Mouse (Mus musculus) right cerebral cortex, postnatal 36 days (tissue): ENCODE results near the gene Sult1b1.
"Not testable (repeated sequence)": the region's sequence is repeated elsewhere in the genome, so short reads cannot be mapped to it uniquely, and the experiment has no call there.

ENCODE experiments used
- DNase-seq, 2 experiments: peaks; one replicate each; pipeline ENCODE4 v3.0.0; 2022; ENCODE audit warnings: low spot score in 2 of 2, mixed read lengths in 1 of 2

The Sult1b1 gene

DNA sequence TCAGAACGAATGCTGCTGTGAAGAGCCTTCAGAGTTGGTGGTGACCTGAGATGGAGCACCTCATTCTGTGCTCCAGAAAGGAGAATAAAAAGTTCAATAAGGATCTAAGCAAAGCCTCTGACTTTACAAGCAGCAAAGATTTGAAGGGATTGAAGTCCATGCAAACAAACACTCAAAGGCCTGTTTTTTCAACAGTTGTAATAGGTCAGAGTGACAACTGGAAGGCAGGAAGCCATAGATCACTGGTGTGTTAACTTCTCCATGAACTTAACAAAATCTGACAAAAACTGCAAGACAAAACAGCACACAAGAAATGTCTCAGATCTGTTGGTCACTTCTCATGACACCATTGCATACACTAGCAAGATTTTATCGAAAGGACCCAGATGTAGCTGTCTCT, at the start of gene Sult1b1:
Gene Sult1b1, minus strand, starts transcription at position 85 of the 400 bp plus-strand sequence.
- no peak for DNase-seq

DNA sequence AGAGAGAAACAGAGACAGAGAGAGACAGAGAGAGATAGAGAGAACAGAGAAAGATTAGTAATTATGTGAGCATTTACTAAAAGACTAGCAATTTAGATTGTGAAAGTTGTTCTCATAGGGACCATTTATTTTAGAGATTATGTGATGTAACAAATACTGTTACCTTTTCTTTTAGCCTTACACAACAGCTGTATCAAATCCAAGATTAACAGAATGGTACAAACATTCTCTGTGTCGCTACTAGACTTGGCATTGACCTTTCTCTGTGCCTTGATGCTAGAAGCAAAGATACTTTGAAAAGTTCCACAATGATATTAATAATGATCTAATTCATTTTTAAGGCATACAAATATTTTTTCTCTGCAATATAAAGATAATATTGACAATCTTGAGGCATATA, 42.4 kb upstream of the Sult1b1 start:
- DNase-seq: no peak

GRCm38 (mm10) chr5:87574174-87574573, 36.2 kb upstream of the Sult1b1 start:
- DNase-seq: no peak

- no peak for DNase-seq
These were observed 35.5 kb upstream of the Sult1b1 start for GRCm38 (mm10) chr5:87573490-87573889.

GRCm38 (mm10) chr5:87572781-87573180, 34.8 kb upstream of the Sult1b1 start:
- no peak for DNase-seq

DNA sequence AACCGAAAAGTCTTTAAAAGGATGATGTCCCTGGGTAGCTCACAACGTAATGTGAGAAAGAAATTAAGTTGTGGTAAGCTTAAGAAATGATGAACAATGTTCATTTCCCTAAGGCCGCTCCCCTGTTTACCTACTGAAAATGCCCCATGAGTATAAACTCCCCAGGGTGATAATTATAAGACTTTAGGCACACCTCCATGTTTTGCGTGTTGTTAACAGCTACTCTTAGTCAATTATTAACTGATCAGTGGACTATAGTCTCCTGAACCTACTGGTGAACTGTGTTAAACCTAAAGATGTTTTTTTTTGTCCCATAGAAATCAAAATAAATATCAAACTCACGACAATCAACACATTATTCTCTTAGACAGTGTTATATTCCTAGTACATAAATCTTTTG, 30.9 kb upstream of the Sult1b1 start, which contains the start of gene Sult1d1:
Gene Sult1d1, minus strand, starts transcription at position 183 of the 400 bp plus-strand sequence.
- no peak for DNase-seq

DNA sequence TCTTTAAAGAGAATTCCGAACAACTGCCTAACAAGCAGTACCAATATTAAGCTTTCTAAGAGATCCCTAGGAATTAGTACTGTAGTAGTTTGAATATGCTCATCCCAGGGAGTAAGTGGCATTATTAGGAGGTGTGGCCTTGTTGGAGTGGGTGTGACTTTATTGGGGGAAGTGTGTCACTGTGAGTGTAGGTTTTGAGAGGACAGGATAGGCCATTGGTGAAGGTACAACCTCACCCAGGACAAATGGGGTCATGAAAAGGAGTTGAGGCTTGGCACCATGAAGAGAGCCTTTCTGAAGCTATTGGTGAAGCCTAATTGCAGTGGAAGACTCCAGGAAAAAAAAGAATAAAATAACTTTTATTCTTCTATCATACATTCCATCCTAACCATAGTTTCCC, 29.3 kb upstream of the Sult1b1 start:
- no peak for DNase-seq

- DNase-seq: no peak
These were observed 25.0 kb upstream of the Sult1b1 start for GRCm38 (mm10) chr5:87562966-87563365.

DNA sequence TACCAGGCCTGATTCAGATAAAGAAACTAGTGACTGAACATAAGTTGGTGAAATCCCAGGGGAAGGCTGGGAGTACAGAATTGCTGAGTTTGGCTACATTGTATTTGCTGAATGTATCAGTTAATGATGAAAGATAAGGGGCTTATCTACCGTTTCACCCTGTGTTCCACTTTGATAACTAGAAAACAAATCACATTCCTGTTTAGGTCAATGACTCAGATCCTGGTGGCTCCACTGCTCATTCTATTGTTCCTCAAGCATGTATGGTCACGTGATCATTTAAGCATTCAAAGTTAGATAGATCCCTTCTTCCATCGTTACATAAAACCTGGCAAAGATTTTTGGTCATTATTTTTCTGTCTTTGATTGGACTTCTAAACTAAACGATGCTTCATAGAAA, 24.5 kb upstream of the Sult1b1 start:
- DNase-seq: no peak

DNA sequence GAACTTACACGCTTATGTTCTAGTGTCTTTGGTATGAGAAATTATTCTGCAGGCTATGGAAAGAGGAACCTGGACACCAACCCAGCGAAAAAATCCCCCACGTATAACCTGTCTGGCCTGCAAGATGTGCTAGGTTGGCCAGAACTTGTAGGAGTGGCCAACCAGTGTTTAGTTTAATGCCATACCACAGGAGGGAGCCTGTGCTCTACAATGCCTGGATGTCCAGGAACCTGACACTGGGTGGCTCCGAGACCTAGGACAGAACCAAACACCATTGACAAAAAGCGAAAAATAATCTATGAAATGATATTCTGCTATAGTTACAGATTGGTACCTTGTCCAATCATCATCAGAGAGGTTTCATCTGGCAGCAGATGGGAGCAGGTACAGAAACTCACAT, 22.1 kb upstream of the Sult1b1 start:
- no peak for DNase-seq

DNA sequence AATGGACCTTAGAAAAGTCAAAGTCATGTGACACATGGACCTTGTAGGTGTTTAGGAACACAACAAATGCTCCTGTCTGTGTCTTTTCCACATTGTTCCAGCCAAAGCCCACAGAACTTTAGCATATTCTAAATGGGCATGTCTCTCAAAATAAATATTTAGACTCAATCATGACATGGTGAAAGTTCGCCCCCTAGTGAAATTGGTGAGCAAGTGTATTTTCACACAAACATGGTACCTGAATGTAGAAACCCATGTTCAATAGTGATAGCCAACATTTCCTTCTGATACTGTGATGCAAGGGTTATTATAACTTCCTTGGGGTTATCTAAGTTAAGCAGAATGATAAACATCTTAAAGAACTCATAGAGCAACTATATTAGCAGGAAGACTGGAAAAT, 12.9 kb upstream of the Sult1b1 start:
- no peak for DNase-seq

DNA sequence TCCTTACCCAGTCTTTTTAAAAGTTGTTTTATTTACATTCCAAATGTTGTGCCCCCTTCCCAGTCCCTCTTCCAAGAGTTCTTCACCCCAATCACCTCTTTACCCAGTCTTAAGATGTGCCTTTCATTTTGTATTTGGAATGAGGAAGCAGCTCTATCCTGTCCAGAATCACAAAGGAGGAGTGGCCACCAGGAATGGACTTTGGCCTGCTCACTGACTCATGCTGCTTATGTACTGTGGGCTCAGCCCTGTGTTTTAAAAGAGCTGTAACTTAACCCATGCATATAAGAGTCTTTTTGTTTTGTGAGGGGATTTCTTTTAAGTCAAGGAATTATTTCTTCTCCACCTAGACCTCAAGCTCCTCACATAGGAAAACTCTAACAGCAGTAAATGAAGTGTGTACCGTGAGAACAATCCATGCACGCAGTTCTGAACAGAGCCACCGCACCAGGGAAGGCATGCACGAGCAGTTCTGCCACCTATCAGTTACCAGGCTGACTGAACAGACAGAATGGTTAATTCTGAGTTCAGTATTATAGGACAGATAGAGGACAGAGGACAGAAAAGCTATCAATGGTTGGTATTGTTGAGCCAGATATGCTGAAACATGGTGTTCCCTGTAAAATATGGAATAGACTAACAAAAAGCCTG, 1.9 kb downstream of the Sult1b1 start:
- DNase-seq: no peak

DNA sequence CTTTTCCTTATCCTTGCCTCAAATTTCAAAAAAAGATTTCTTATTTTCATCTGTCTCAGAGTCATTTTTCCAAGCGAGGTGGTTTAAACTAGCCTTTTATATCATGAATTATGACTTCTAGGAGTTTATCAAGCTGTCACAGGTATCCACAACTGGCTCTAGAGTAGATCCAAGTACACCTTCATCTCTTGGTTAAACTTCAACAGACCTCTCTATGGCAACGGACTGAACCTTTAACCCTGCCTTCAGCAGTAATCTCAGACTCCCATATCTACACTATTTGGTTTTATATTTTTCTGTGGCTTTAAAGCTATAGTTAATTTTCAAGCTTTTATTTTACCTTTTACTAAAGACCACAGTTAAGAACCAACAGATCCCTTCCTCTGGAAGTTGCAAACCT, 5.7 kb downstream of the Sult1b1 start:
- no peak for DNase-seq

DNA sequence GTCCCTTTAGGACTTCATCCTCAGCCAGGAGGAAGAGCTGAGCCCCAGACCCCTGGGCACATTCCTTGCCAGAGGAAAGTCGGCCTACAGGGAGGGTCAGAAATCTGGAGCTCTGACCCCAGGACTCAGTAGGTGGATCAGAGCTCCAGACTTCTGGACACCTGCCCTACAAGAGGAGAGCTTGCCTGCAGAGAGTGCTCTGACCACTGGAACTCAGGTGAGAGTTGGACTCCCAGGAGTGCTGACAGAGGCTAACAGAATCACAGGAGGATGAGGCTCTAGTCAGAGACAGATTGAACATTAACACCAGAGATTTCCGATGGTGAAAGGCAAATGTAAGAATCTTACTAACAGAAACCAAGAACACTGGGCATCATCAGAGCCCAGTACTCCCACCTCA, 14.4 kb downstream of the Sult1b1 start:
- DNase-seq: not testable (repeated sequence)

DNA sequence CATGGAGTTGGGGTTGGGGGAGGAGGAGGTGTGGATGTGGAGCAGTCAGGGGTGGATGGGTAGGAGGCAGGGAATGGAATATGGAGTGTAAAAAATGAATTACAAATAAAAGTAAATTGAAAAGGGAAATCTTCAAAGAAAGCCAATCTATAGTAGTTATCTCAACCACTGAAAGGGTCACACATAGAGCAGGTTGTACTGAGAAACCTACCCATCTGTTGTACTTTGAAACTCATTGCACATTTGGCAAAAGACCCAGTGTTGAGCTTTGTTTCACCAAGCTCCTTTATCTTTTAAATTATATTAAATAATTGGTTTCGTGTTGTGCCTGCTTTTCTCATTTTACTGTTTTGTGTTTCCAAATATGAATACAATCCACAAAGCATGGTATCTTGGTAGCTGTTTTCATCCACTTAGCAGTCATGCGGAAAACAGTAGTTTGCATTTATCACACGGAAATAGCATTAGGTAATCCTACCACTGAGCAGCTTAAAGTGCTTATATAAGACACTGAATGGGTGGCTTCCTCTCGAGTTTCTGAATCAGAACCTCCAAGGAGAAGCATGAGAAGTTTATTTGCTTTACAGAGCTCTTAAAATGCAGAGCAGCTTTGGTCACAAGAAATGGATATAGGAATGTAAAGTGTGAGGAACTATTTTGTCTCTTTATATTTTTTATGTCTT, 32.1 kb downstream of the Sult1b1 start:
- DNase-seq: no peak

DNA sequence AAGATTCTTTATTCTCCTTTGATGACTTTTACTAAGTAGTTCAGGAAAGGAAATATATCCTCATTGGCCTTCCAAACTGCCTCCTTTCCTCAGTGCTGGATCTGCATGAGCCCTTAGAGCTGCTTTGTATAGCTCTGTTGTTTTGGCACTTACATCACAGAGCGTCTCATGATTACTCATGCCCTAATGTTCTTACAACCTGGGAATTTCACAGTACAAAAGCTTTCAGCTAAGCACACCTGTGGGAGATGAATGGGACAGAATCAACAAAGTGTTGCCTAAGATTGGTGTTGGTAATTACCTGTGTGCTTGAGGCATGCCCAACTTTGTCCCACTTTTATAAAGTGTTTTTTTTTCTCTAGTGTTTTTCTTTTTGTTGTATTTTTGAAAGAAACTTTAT, 35.3 kb downstream of the Sult1b1 start:
- no peak for DNase-seq

DNA sequence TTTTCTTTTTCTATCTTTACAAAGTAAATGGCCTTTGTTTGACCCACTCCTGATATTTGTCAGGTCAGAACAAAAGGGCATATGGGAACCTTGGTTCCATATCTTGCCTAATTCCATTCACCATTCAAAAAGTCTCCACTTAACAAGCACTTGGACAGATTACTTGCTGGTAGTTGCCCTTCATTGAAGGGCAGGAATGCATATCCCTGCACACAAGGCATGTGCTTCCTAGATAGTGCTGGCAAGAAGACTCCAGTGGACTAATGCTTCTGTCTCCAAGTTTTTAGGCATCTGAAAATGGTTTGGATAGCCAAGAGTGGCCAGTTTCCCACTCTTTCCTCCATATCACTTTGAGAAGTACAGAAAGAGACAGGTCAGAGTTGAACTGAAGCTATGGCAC, 38.7 kb downstream of the Sult1b1 start:
- DNase-seq: no peak

- no peak for DNase-seq
These were observed 39.1 kb downstream of the Sult1b1 start for GRCm38 (mm10) chr5:87498936-87499335.

DNA sequence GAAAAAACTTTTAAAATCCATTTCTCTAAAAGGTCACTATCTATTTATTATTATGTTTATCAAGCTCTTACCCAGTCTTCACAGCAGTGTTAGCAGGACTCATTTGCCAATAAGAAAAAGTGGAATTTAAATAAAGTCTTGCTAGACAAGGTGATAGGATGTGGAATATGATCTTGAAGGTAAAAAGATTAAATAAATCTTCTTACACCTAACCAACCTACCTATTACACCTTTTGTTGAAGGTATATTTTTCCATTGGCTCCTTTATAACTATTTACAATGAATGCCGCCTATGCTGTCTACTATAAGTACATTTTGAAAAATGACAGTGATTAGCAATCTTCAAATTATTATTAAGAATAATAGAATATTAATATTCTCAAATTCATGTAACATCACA, 47.2 kb downstream of the Sult1b1 start, which contains the start of gene Ugt2a1:
Gene Ugt2a1, minus strand, starts transcription at position 101 of the 400 bp plus-strand sequence.
- no peak for DNase-seq

DNA sequence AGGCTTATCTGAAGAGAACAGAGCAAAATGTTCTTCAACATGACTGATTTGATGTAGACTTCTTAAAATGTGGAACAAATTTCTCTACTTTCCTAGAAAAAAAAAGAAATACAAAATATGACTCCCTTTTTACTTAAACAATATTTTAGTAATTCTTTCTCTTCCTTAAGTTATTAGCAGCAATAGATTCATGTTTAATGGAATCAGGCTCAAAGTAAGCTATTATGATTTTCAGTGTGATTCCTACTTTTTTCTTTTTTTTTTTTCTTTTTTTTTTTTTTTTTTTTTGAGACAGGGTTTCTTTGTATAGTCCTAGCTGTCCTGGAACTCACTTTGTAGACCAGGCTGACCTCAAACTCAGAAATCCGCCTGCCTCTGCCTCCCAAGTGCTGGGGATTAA, 51.3 kb downstream of the Sult1b1 start, which contains the start of gene Gm43638:
Gene Gm43638, minus strand, starts transcription at position 101 of the 400 bp plus-strand sequence.
- not testable (repeated sequence) for DNase-seq

GRCm38 (mm10) chr5:87482160-87482559, 55.8 kb downstream of the Sult1b1 start, which contains the start of gene Ugt2a2:
TSS of gene Ugt2a2 (minus strand) at chr5:87482260.
- no peak for DNase-seq
